Mouse (Mus musculus): ENCODE measurements around the gene Mul1.

DNA sequence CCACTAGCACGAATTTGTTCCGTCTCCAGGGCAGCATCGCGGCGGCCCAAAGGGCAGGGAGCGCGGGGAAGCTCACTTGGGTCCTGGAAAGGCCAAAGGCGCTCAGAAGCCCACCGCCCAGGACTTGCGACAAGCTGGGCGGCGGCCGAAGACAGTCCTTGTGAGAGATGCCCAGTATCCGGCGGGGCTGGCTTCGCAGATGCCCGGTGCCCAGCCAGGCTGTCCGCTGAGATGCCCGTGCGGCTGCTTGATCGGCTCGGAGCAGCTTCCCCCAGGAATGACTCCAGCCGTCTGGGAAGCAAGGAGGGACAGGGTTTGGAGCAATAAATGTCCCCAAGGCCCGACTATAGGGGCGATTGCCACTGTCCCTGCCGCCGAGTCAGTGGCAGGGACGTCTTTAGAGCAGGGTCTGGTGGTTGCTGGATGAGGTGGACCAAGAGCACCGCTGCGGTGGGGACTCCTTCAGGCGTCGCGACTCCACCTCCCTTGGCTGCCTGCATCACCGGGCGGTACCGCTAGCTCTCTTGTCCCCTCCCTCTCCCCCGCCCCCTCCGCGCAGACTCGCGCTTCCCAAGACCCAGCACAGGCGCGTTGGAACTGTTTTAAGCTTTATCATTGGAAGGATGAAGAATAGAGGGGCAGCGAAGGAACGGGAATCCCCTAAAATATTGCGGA, 38.4 kb upstream of the Mul1 start, which contains the start of gene Fam43b:
- TF ChIP-seq CTCF (IDR thresholded peaks at IDR 0.05; ENCODE audit: low read depth), result no peak
- TF ChIP-seq EP300 (IDR thresholded peaks at IDR 0.05; ENCODE audit: low read depth), result no peak

All from liver, embryonic 14.5 days (tissue).